Mouse (Mus musculus) gastrocnemius, postnatal 14 days (tissue): Measurements from ENCODE around the gene Lypd3. TPM values are rescaled to one million over a fixed set of nuclear protein-coding genes. Genes with fewer than 3 reads are reported as not detected.

Source experiments
- DNase-seq: peaks from one replicate; pipeline ENCODE4 v3.0.0; 2021; ENCODE audit warnings: mixed read lengths
- intact Hi-C: fragments of 180-260 bp; cut with DNase I; formaldehyde crosslinking; loops from one replicate; pipeline ENCODE4 v1.15.1; 2025; ENCODE audit warnings: low total_unique reads
- long read RNA-seq, 2 experiments: library from polyadenylated mRNA; stranded (forward); transcript quantifications; one replicate each; pipeline ENCODE4 v2.0.0; 2021
- total RNA-seq, 2 experiments: library from RNA; stranded (reverse); gene quantifications; 2 replicates each; pipeline ENCODE4 v1.2.3; 2021

Lypd3 gene
- total RNA-seq: not detected
- long read RNA-seq, experiment 1: 0 reads
- long read RNA-seq, experiment 2: 0 reads

GRCm38 (mm10) chr7:24636264-24636663 is at the start of gene Lypd3:
Gene Lypd3 (plus strand): TSS chr7:24636550.
- no peak for DNase-seq
- intact Hi-C loops: no loop called here

- intact Hi-C loops: no loop called here
- DNase-seq: no peak
Measured at GRCm38 (mm10) chr7:24586828-24587227, 49.5 kb upstream of the Lypd3 start.

- intact Hi-C loops: no loop called here
- DNase-seq: peak; percentile 81
Measured at GRCm38 (mm10) chr7:24587330-24588105, 48.8 kb upstream of the Lypd3 start, which contains the start of the genes Ethe1 and Zfp575. Gene Ethe1 (plus strand): TSS chr7:24587543. Gene Zfp575 (minus strand): TSS chr7:24587641.

- no peak for DNase-seq
- intact Hi-C loops: no loop called here
Measured at GRCm38 (mm10) chr7:24588336-24588735, 48.0 kb upstream of the Lypd3 start.

- no peak for DNase-seq
- intact Hi-C loops: no loop called here
Measured at GRCm38 (mm10) chr7:24591735-24592134, 44.6 kb upstream of the Lypd3 start.

- intact Hi-C loops: no loop called here
- no peak for DNase-seq
Measured at GRCm38 (mm10) chr7:24592163-24592562, 44.2 kb upstream of the Lypd3 start.

GRCm38 (mm10) chr7:24592781-24593180 is 43.6 kb upstream of the Lypd3 start:
- intact Hi-C loops: no loop called here
- DNase-seq: no peak

DNA sequence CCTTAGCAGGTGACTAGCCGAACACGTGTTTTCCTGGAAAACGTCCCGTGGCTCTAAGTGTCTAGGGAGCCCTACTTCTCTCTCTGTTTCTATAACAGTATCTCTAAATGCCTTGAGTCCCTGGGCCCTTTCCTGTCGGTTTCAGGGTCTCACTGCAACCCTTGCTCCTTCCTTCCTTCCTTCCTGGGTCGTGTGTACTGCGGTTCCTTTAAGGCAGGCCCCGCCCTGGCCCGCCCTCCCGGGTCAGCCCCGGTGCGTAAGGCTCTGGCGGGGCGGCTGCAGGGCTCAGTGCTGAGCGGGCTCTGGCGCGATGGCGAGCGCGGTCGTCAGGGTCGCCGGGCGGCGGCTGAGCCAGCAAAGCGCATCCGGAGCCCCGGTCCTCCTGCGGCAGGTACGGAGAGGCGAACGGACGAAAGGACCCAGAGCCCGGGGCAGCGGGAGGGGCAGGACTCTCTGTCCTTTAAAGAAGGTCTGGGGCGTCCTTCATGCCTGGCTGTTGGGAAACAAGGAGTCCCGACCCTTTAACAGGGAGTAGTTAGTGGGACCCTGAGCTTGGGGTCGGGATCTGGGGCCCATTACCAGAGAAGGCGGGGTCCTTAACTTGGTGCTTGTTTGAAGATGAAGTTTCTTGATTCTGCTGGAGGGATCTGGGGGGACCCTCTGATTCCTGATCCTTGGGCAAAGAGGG is 42.6 kb upstream of the Lypd3 start:
- intact Hi-C loops: no loop called here
- peak; percentile 80 for DNase-seq

GRCm38 (mm10) chr7:24594309-24594803 is 42.0 kb upstream of the Lypd3 start:
- intact Hi-C loops: no loop called here
- DNase-seq: no peak

- intact Hi-C loops: loop anchor here (5.0 kb wide), 1 partner anchor 67 kb away; no protein-coding TSS in a partner anchor
- DNase-seq: no peak
Measured at GRCm38 (mm10) chr7:24595464-24595863, 40.9 kb upstream of the Lypd3 start.

DNA sequence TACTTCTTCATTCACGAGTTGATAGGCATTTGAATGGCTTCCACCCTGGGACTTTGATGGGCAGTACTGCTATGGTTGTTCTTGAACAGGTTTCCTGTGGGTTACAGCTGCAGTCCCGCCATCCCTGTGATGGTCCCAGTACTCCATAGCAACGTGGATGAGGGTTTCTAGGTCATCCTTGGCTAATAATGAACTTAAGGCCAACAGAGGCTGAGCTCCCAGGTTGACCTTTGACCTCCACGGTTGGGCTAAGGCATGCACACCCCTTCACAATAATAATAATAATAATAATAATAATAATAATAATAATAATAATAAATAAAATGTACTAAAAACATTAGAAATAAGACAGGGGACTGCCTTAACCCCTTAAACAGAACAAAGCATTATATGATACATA is 38.2 kb upstream of the Lypd3 start:
- intact Hi-C loops: loop anchor here (5.0 kb wide), 1 partner anchor 64 kb away; no protein-coding TSS in a partner anchor
- no peak for DNase-seq

GRCm38 (mm10) chr7:24599211-24600067 is 36.9 kb upstream of the Lypd3 start:
- intact Hi-C loops: loop anchor here (5.0 kb wide), 2 partner anchors 43 to 63 kb away; no protein-coding TSS in a partner anchor
- DNase-seq: peak; percentile 18

DNA sequence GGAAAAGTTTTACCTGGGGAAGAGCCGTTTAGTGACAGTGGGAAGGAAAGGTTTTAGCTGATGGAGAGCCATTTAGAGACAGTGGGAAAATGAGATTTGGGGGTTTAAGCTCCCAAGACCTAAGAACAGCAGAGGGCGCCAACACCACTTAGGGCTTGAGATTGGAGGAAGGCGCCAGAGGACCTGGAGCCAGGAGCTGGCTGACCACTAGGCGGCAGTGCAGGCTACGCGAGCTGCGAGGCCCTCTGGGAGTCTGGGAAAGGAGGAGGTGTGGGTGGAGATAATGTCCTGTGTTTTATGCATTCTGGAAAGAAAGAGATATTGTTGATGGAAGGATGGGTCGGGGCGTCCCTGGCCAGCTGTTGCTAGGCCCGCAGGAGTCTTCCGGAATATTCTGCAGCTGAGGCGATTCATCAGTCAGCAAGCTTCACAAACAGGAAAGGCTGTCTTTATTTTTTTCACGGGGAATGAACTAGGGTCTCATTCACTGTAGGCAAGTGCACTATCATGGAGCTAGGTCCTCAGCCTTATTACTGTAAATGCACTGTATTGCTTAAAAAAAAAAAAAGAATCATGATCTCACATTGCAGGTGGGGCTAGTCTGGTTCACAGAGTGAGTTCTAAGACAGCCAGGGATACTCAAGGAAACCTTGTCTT is 35.3 kb upstream of the Lypd3 start:
- intact Hi-C loops: loop anchor here (5.0 kb wide), 1 partner anchor 41 kb away; no protein-coding TSS in a partner anchor
- DNase-seq: peak; percentile 97

- no peak for DNase-seq
- intact Hi-C loops: loop anchor here (5.0 kb wide), 1 partner anchor 47 kb away; no protein-coding TSS in a partner anchor
Measured at GRCm38 (mm10) chr7:24605561-24605960, 30.8 kb upstream of the Lypd3 start.

GRCm38 (mm10) chr7:24606046-24606445 is 30.3 kb upstream of the Lypd3 start:
- DNase-seq: no peak
- intact Hi-C loops: loop anchor here (5.0 kb wide), 1 partner anchor 46 kb away; no protein-coding TSS in a partner anchor

- DNase-seq: peak; percentile 52
- intact Hi-C loops: loop anchor here (5.0 kb wide), 1 partner anchor 44 kb away; no protein-coding TSS in a partner anchor
Measured at GRCm38 (mm10) chr7:24608017-24608416, 28.3 kb upstream of the Lypd3 start.

GRCm38 (mm10) chr7:24608561-24608960 is 27.8 kb upstream of the Lypd3 start:
- no peak for DNase-seq
- intact Hi-C loops: loop anchor here (5.0 kb wide), 1 partner anchor 44 kb away; no protein-coding TSS in a partner anchor

GRCm38 (mm10) chr7:24610144-24610878 is 26.0 kb upstream of the Lypd3 start, which contains the start of gene Phldb3:
Gene Phldb3 (plus strand): TSS chr7:24610763.
- intact Hi-C loops: no loop called here
- peak; percentile 20 for DNase-seq
